Mouse (Mus musculus): Measurements from ENCODE around the gene Pdia4. TPM values are rescaled to one million over a fixed set of nuclear protein-coding genes. Genes with fewer than 3 reads are reported as not detected.
A peak's percentile ranks its signal among the peaks of the same experiment; 100 is the strongest.
"Not testable (repeated sequence)": the region's sequence is repeated elsewhere in the genome, so short reads cannot be mapped to it uniquely, and the experiment has no call there.

Pdia4 gene
- polyA plus RNA-seq, 1 experiment from 2014 or later, result 338 TPM

GRCm38 (mm10) chr6:47753144-47753543 is 60.1 kb downstream of the Pdia4 start:
- not testable (repeated sequence) for ATAC-seq (replicated peaks; ENCODE audit: insufficient number of reproducible peaks, low FRiP score, low TSS enrichment, low read depth); DNase-seq (ENCODE audit: low spot score); H3K27ac ChIP-seq (replicated peaks; ENCODE audit: low read depth, low read length); H3K9me3 ChIP-seq (replicated peaks; ENCODE audit: control insufficient read depth, low read length); H3K27me3 ChIP-seq (ENCODE audit: control insufficient read depth, insufficient read depth, low read length); H3K36me3 ChIP-seq (replicated peaks; ENCODE audit: control insufficient read depth, insufficient read depth, low read depth, low read length); H3K9ac ChIP-seq (replicated peaks; ENCODE audit: low read length); H3K4me3 ChIP-seq (ENCODE audit: low read depth, low read length); H3K4me2 ChIP-seq (ENCODE audit: low read depth, low read length); H3K4me1 ChIP-seq (ENCODE audit: control insufficient read depth, insufficient read depth, low read length)
- 6% methylated on average over 9 of the region's 44 CpGs for WGBS

GRCm38 (mm10) chr6:47748306-47748705 is 64.9 kb downstream of the Pdia4 start:
- ATAC-seq (replicated peaks; ENCODE audit: insufficient number of reproducible peaks, low FRiP score, low TSS enrichment, low read depth); H3K27me3 ChIP-seq (ENCODE audit: control insufficient read depth, insufficient read depth, low read length); H3K27ac ChIP-seq (replicated peaks; ENCODE audit: low read depth, low read length); DNase-seq (ENCODE audit: low spot score); H3K4me1 ChIP-seq (ENCODE audit: control insufficient read depth, insufficient read depth, low read length); H3K36me3 ChIP-seq (replicated peaks; ENCODE audit: control insufficient read depth, insufficient read depth, low read depth, low read length); H3K9me3 ChIP-seq (replicated peaks; ENCODE audit: control insufficient read depth, low read length); H3K9ac ChIP-seq (replicated peaks; ENCODE audit: low read length): not testable (repeated sequence)
- Histone ChIP-seq H3K4me2 (ENCODE audit: low read depth, low read length) (peak overlapping the region; percentile 33; the same call in 1 of the 2 replicates), H3K4me3 (ENCODE audit: low read depth, low read length) (peak overlapping the region; percentile 19; the same call in 1 of the 2 replicates)
- WGBS, result 9% methylated on average over 8 of the region's 25 CpGs

- not testable (repeated sequence) for H3K27ac ChIP-seq (replicated peaks; ENCODE audit: low read depth, low read length); H3K27me3 ChIP-seq (ENCODE audit: control insufficient read depth, insufficient read depth, low read length); DNase-seq (ENCODE audit: low spot score); H3K4me3 ChIP-seq (ENCODE audit: low read depth, low read length); H3K4me2 ChIP-seq (ENCODE audit: low read depth, low read length); H3K4me1 ChIP-seq (ENCODE audit: control insufficient read depth, insufficient read depth, low read length); H3K9ac ChIP-seq (replicated peaks; ENCODE audit: low read length); H3K9me3 ChIP-seq (replicated peaks; ENCODE audit: control insufficient read depth, low read length); H3K36me3 ChIP-seq (replicated peaks; ENCODE audit: control insufficient read depth, insufficient read depth, low read depth, low read length); ATAC-seq (replicated peaks; ENCODE audit: insufficient number of reproducible peaks, low FRiP score, low TSS enrichment, low read depth)
- 81% methylated on average over 3 of the region's 8 CpGs for WGBS
Observed at GRCm38 (mm10) chr6:47747886-47748285, 65.3 kb downstream of the Pdia4 start.

MicroRNA genes within 50 kb of the gene (microRNA counts, 519-probe panel; counts per million panel counts)
- microRNA mmu-miR-704, result not detected

Small RNA genes within 50 kb of the gene (microRNA-seq; reads per million reads assigned to microRNA genes)
- not detected for gene Mir704 (ENCODE audit: borderline number of aligned reads)

Other genes starting within 250 kb of the Pdia4 start
- 177 and 206 TPM in 2 replicates for gene Ezh2, start 218.1 kb downstream of the Pdia4 start, polyA plus RNA-seq (2014; fragmentation: Nextera tagmentation; extraction: Ambion mirVana)
- gene Zfp786, start 17.4 kb upstream of the Pdia4 start, polyA plus RNA-seq (2014; fragmentation: Nextera tagmentation; extraction: Ambion mirVana), result 5.5 and 5.9 TPM in 2 replicates
- 6.4 and 6.5 TPM in 2 replicates for gene Zfp398, start 22.2 kb upstream of the Pdia4 start, polyA plus RNA-seq (2014; fragmentation: Nextera tagmentation; extraction: Ambion mirVana)
- 12.2 and 12.3 TPM in 2 replicates for gene Zfp282, start 63.8 kb upstream of the Pdia4 start, polyA plus RNA-seq (2014; fragmentation: Nextera tagmentation; extraction: Ambion mirVana)
- 13.6 and 14.0 TPM in 2 replicates for gene Zfp212, start 107.0 kb upstream of the Pdia4 start, polyA plus RNA-seq (2014; fragmentation: Nextera tagmentation; extraction: Ambion mirVana)
- 7.2 and 8.0 TPM in 2 replicates for gene Zfp956, start 140.0 kb upstream of the Pdia4 start, polyA plus RNA-seq (2014; fragmentation: Nextera tagmentation; extraction: Ambion mirVana)
- gene Zfp777, start 235.5 kb upstream of the Pdia4 start, polyA plus RNA-seq (2014; fragmentation: Nextera tagmentation; extraction: Ambion mirVana), result 7.7 and 7.8 TPM in 2 replicates

All from embryonic facial prominence, embryonic 11.5 days (tissue).